Mouse (Mus musculus): ENCODE measurements around the gene Tef. TPM values are rescaled to one million over a fixed set of nuclear protein-coding genes. Genes with fewer than 3 reads are reported as not detected.

The Tef gene
- total and polyA plus RNA-seq, 3 experiments, result 12.3 to 21.7 TPM; not detected in 1

- H3K27me3 ChIP-seq (ENCODE audit: control insufficient read depth in 1 of 2, insufficient read depth in 2 of 2, low read length in 2 of 2), result no peaks in the 10 kb centered on the region
- DNase-seq (ENCODE audit: low read depth, low spot score), result no peak
- TF ChIP-seq USF2 (IDR thresholded peaks at IDR 0.05; ENCODE audit: borderline replicate concordance in 1 of 2, insufficient read depth in 1 of 2, low read depth in 1 of 2, low read length in 2 of 2) (no peak), CHD2 (IDR thresholded peaks at IDR 0.05; ENCODE audit: low read length) (no peak), USF1 (IDR thresholded peaks at IDR 0.05; ENCODE audit: low read depth, low read length) (no peak), ETS1 (IDR thresholded peaks at IDR 0.05; ENCODE audit: low read depth, low read length) (no peak), MEF2A (IDR thresholded peaks at IDR 0.05; ENCODE audit: extremely low read depth, insufficient replicate concordance, low read depth, low read length, poor library complexity, severe bottlenecking) (no peak), MAZ (IDR thresholded peaks at IDR 0.05; ENCODE audit: low read depth, low read length) (no peak), ZC3H11A (IDR thresholded peaks at IDR 0.05; ENCODE audit: low read depth, low read length) (no peak), CTCF (IDR thresholded peaks at IDR 0.05 in 2 of 3, conservative IDR thresholded peaks at IDR 0.05 in 1 of 3; ENCODE audit: control insufficient read depth in 1 of 3, insufficient read depth in 1 of 3, low read depth in 2 of 3, low read length in 3 of 3, poor library complexity in 1 of 3, severe bottlenecking in 1 of 3) (no peak), TAL1 (IDR thresholded peaks at IDR 0.05; ENCODE audit: low read length) (no peak), TCF12 (IDR thresholded peaks at IDR 0.05; ENCODE audit: low read depth, low read length) (no peak), EP300 (IDR thresholded peaks at IDR 0.05; ENCODE audit: low read depth in 1 of 2, low read length in 2 of 2) (no peak), KAT2A (conservative IDR thresholded peaks at IDR 0.05; ENCODE audit: low read depth, low read length) (no peak), E2F4 (IDR thresholded peaks at IDR 0.05; ENCODE audit: borderline replicate concordance, low read depth, low read length) (no peak), ZNF384 (IDR thresholded peaks at IDR 0.05; ENCODE audit: low read depth, low read length) (no peak), UBTF (IDR thresholded peaks at IDR 0.05; ENCODE audit: borderline replicate concordance, insufficient read depth, low read depth, low read length) (no peak), CHD1 (IDR thresholded peaks at IDR 0.05; ENCODE audit: low read depth, low read length) (no peak), GATA1 (IDR thresholded peaks at IDR 0.05; ENCODE audit: low read depth, low read length) (no peak), MAX (IDR thresholded peaks at IDR 0.05; ENCODE audit: low read length) (no peak), POLR2A (IDR thresholded peaks at IDR 0.05; ENCODE audit: control insufficient read depth in 1 of 2, insufficient read depth in 1 of 2, low read depth in 1 of 2, low read length in 2 of 2, poor library complexity in 1 of 2) (no peak)
- H3K4me1 ChIP-seq (ENCODE audit: control insufficient read depth in 1 of 2, insufficient read depth in 2 of 2, low read length in 2 of 2), result peaks cover 3 to 15% of the 10 kb centered on the region in 2 experiments
- no peaks in the 10 kb centered on the region for H3K9me3 ChIP-seq (replicated peaks; ENCODE audit: insufficient read depth, low read length)
- peaks cover 0 to 11% of the 10 kb centered on the region in 2 experiments; a peak in 2 of 4 replicates for H3K36me3 ChIP-seq (ENCODE audit: control insufficient read depth in 1 of 2, insufficient read depth in 2 of 2, low read length in 2 of 2)
- H3K79me2 ChIP-seq (ENCODE audit: control insufficient read depth, insufficient read depth, low read length, poor library complexity), result peaks cover 2% of the 10 kb centered on the region; the same call in 1 of the 2 replicates
- no peak overlapping the region for H3K4me3 ChIP-seq (ENCODE audit: control insufficient read depth in 1 of 2, insufficient read depth in 1 of 2, low read depth in 2 of 2, low read length in 2 of 2)
- no peak overlapping the region for H3K27ac ChIP-seq (ENCODE audit: control insufficient read depth, low read depth, low read length)
- H3K9ac ChIP-seq (ENCODE audit: control insufficient read depth, low read depth, low read length, poor library complexity, severe bottlenecking), result no peak overlapping the region
These were observed 4.6 kb downstream of the Tef start for GRCm38 (mm10) chr15:81806621-81807404.

- Histone ChIP-seq H3K36me3 (ENCODE audit: control insufficient read depth in 1 of 2, insufficient read depth in 2 of 2, low read length in 2 of 2) (peaks cover 0 to 20% of the 10 kb centered on the region in 2 experiments; a peak in 2 of 4 replicates), H3K4me3 (ENCODE audit: control insufficient read depth in 1 of 2, insufficient read depth in 1 of 2, low read depth in 2 of 2, low read length in 2 of 2) (no peak overlapping the region), H3K4me1 (ENCODE audit: control insufficient read depth in 1 of 2, insufficient read depth in 2 of 2, low read length in 2 of 2) (peaks cover 9 to 23% of the 10 kb centered on the region in 2 experiments), H3K9me3 (replicated peaks; ENCODE audit: insufficient read depth, low read length) (no peaks in the 10 kb centered on the region), H3K27me3 (ENCODE audit: control insufficient read depth in 1 of 2, insufficient read depth in 2 of 2, low read length in 2 of 2) (no peaks in the 10 kb centered on the region), H3K9ac (ENCODE audit: control insufficient read depth, low read depth, low read length, poor library complexity, severe bottlenecking) (no peak overlapping the region), H3K79me2 (ENCODE audit: control insufficient read depth, insufficient read depth, low read length, poor library complexity) (peaks cover 6% of the 10 kb centered on the region), H3K27ac (ENCODE audit: control insufficient read depth, low read depth, low read length) (no peak overlapping the region)
- no peak for DNase-seq (ENCODE audit: low read depth, low spot score)
- TF ChIP-seq POLR2AphosphoS5 (IDR thresholded peaks at IDR 0.05; ENCODE audit: borderline replicate concordance, low read depth, low read length) (no peak), MYB (IDR thresholded peaks at IDR 0.05; ENCODE audit: low read depth, low read length) (no peak), RCOR1 (IDR thresholded peaks at IDR 0.05; ENCODE audit: low read depth, low read length) (no peak)
These were observed 6.6 kb downstream of the Tef start for GRCm38 (mm10) chr15:81808799-81809198.

Data from MEL (cell line).